Mouse (Mus musculus): ENCODE results near the gene Cltb.

Cltb gene

GRCm38 (mm10) chr13:54596107-54596690 lies 14.9 kb downstream of the Cltb start:
- no peak for DNase-seq (ENCODE audit: low read depth, low spot score)

DNA sequence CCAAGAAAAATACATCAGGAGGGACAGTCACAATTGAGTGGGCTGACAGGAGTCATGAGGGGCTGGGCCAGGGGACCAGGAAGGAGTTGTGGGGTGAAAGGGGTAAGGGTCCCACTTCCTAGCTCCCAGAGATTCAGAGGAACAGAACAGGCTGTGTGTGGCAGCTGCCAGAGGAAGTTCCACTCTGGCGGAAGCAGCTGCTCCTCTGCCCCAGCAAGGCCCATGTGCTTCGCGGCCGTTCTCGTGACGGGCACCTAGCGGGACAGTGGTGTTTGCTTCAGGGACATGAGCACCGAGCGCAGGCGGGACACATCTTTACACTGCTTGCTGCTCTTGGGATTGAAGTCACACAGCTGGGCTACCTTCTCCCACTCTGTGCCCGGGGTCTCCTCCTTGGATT lies 17.5 kb downstream of the Cltb start:
- DNase-seq (ENCODE audit: low read depth, low spot score), result no peak

GRCm38 (mm10) chr13:54591776-54592356 lies 19.3 kb downstream of the Cltb start:
- no peak for DNase-seq (ENCODE audit: low read depth, low spot score)

GRCm38 (mm10) chr13:54589996-54590951 lies 20.9 kb downstream of the Cltb start, which contains the start of the genes Nop16 and Higd2a:
Gene Nop16, minus strand, starts transcription at chr13:54590090.
Gene Higd2a, plus strand, starts transcription at chr13:54590207.
- DNase-seq (ENCODE audit: low read depth, low spot score), result peak; percentile 98

DNA sequence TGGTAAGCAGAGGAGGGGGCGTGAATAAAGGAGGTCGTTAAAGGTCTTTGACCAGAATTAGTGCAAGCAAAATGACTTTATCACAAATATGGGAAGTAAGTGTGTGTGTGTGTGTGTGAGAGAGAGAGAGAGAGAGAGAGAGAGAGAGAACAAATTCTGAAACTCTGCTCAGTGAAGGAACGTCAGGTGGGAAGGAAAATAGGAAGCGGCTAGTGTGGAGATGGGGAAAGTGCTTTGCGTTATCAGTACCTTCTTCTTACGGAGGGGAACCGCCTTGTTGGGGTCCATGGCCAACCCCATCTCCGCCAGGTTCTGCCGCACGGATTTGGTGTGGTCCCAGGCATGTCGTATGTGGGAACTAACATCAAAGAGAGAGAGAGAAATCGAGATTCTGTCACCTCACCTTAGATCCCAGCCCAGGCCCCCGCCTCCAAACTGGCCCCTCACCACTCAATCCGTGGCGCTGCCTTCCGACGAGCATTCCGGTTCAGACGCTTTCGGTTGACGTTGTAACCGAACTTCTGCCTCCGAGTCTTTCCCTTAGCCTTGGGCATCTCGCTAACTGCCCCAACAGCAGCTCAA lies 21.6 kb downstream of the Cltb start:
- no peak for DNase-seq (ENCODE audit: low read depth, low spot score)

DNA sequence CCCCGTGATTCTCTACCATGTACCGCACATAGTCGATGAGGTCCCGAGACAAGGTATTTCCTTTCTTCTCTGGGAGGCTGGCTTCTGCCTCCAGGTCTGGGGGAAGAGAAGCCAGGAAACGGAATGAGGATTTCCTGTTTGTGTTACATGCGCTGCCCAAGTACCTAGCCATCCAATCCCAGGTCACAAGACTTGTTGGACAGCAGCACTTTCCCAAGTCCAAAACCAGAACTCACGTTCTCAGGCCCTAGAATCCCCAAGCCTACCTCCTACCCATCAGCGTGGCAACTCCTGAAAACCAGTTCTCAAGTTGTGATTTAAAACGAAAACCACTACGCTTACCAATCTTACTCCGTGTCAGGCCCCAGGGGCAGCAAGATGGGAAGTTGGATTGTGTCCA lies 25.3 kb downstream of the Cltb start:
- DNase-seq (ENCODE audit: low read depth, low spot score), result no peak

DNA sequence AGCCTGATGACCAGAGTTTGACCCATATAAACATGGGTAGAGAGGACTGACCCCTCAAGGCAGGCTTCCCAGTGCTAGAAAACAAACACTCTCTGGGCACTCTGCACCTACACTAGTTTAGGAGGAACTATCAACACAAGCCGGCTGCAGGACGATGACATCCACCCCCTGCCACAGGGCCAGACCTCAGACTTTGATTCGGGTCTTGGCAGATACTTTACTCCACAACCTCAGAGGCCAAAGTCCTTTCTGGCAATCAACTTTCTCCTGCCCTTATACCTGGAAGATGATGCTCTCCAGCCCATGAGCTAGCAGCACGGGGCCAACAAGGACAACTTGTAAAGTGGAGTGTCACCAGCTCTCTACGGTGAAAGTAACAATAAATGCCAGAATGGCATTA lies 28.3 kb downstream of the Cltb start:
- no peak for DNase-seq (ENCODE audit: low read depth, low spot score)

GRCm38 (mm10) chr13:54582126-54582525 lies 29.0 kb downstream of the Cltb start:
- DNase-seq (ENCODE audit: low read depth, low spot score), result no peak

GRCm38 (mm10) chr13:54581385-54581784 lies 29.8 kb downstream of the Cltb start:
- DNase-seq (ENCODE audit: low read depth, low spot score), result no peak

GRCm38 (mm10) chr13:54577652-54578507 lies 33.3 kb downstream of the Cltb start:
- DNase-seq (ENCODE audit: low read depth, low spot score), result no peak

DNA sequence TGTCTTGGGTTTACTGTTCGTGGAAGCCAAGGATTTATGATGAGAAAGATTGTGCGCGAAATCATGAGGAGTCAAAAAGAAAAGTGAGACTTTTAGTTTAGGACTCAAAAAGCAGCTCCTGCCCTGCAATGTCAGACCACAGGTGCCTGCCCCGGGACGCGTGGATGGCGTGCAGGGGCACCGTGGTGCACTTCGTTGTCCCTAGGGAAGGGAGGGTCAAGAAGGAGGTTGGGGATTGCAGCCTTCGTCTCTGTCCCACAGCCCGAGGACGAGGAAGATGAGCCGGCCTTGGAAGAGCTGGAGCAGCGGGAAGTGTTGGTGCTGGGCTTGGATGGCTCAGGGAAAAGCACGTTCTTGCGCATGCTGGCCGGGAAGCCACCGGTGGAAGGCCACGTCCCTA lies 35.7 kb downstream of the Cltb start:
- no peak for DNase-seq (ENCODE audit: low read depth, low spot score)

GRCm38 (mm10) chr13:54574854-54575481 lies 36.2 kb downstream of the Cltb start, which contains the start of gene Arl10:
Gene Arl10, plus strand, starts transcription at chr13:54575015.
- peak; percentile 57 for DNase-seq (ENCODE audit: low read depth, low spot score)

DNA sequence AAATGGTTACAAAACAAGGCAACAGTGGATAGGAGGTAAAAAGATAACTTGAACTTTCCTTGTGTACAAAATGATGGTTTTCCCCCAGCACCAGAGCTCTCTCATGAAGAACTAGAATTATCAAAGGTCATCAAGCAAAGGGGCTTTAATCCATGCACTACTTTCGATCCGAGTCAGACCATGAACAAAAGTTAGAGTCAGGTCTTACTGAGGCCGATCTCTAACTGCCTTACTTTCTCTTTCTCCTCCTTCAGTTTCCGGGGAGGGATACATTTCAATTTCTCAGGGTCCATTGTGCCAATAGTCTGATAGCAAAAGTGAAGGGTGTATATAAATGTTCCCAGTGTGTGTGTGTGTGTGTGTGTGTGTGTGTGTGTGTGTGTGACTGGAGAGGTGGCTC lies 38.5 kb downstream of the Cltb start:
- DNase-seq (ENCODE audit: low read depth, low spot score), result peak; percentile 37

DNA sequence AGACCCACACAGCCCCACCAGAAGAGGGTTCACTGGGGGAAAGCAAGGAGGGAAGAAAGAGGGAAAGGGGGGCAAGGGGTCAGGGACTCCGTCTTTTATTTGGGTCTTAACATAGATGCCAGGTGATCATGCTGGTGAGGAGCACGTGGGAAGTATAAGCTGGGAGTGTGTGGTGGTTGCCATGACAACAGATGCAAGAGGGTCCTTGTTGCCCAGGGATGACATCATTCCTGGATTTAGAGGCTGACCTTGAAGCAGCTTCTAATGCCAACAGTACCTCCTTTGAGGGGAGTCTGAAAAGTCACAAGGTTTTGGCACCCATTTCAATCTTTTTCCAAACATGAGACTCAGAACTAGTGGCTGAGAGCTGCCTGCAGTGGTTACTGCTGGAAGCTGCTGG lies 39.5 kb downstream of the Cltb start:
- DNase-seq (ENCODE audit: low read depth, low spot score), result no peak

DNA sequence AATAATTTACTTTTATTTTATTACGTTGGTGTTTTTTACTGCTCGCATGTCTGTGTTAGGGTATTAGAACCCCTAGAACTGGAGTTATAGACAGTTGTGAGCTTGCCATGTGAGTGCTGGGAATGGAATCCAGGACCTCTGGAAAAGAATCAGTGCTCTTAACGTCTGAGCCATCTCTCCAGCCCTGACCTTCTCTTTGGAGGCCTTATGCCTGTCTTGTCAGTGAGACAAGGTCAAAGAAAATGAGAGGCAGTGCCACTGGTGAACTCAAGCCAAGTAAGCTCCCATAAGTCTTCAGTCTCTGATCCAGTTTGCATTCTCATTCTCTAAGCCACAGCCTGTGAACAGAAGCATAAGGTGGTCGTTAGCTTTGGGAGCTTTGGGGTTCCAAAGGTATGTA lies 40.4 kb downstream of the Cltb start:
- DNase-seq (ENCODE audit: low read depth, low spot score), result no peak

- peak; percentile 19 for DNase-seq (ENCODE audit: low read depth, low spot score)
Observed at GRCm38 (mm10) chr13:54569282-54569681, 41.9 kb downstream of the Cltb start.

DNA sequence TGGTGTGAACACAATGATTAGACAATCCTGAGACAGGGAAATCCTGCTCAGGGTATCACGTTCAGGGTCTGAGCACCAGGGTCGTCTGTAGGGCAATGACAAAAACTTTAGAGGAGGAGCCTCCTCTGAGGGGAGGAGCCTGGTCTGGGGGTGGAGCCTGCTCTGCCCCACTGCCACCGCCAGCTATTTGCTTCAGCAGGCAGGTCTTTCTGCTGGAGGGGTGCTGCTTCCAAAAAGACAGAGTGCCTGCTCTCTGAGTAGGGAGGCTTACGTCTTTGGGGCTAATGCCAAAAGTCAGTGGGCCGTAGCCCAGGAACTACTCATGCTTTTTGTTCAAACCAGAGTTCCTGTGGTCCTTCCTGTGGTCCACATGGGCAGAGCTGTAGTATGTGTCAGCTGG lies 42.8 kb downstream of the Cltb start:
- DNase-seq (ENCODE audit: low read depth, low spot score), result peak; percentile 24

GRCm38 (mm10) chr13:54565594-54566345 lies 45.4 kb downstream of the Cltb start:
- peak; percentile 63 for DNase-seq (ENCODE audit: low read depth, low spot score)

DNA sequence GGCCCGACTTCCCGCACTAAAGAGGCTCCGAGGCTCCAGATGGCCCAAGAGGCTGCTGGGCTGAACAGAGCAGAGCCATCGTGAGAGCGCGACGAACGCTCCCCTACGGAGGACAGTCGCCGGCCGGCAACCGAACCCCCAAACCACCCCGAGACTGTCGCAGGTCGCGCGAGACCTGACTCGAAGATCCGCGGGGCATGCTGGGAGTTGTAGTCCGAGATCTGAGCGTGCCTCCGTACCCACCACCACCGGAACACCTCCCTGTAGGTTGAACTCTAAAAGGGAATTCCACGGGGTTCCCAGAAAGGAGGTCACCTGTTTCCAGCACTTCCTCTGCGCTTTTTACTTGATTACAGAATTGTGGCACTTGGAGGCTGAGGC lies 46.0 kb downstream of the Cltb start, which contains the start of gene 4833439L19Rik:
Gene 4833439L19Rik (minus strand): TSS at position 235 of the 381 bp plus-strand sequence.
- peak; percentile 97 for DNase-seq (ENCODE audit: low read depth, low spot score)

All from CD4-positive, CD25-positive, alpha-beta regulatory T cell, adult 2 months (primary cell).